Mouse (Mus musculus) retina, embryonic 14.5 days (tissue): ENCODE measurements at regions not wholly inside any gene's neighbourhood (a gene's known extent, or its start where the extent isn't known, plus 50 kb on each side); places are given as distances from the start of the nearest gene placed in this dataset.

Experiments
- DNase-seq: peaks from one replicate; pipeline ENCODE4 v3.0.0-alpha.2; 2015; ENCODE audit warnings: low spot score

DNA sequence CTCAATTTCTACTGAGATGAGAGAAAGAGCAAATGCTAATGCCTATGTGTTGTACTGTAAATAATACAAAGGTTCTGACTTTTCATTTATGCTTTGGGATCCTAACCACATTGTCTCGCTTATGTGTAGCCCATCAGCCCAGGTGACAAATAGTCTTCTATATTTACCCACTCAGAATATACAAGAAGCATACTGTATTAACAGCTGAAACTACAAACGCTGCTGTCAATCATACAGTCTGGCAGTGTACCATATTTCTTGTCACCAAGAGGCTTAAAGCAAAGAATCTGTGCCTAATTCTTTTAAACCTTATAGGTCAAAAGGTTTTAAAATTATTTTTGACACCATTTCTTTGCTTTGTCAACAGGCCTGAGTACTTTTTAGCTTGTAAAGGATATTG is 160.8 kb upstream of the Pitx2 start:
- no peak for DNase-seq

DNA sequence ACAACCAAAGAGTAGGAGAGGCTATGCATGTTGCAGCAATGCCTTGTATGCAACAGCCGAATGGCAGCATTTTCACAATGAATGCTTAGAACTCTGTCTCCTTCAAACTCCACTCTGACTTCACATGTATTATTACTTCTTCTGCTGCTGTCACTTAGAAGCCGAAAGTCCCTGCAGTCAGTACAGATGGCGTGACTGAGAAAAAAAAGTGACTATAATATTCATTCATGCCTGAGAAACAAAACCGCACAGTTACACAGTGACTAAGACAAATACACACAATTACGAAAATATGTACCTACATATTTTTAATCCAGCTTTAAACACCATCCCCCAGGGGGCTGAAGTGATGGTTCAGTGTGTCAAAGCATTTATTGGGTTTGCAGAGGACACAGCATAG is 154.8 kb upstream of the Pitx2 start:
- DNase-seq: no peak

DNA sequence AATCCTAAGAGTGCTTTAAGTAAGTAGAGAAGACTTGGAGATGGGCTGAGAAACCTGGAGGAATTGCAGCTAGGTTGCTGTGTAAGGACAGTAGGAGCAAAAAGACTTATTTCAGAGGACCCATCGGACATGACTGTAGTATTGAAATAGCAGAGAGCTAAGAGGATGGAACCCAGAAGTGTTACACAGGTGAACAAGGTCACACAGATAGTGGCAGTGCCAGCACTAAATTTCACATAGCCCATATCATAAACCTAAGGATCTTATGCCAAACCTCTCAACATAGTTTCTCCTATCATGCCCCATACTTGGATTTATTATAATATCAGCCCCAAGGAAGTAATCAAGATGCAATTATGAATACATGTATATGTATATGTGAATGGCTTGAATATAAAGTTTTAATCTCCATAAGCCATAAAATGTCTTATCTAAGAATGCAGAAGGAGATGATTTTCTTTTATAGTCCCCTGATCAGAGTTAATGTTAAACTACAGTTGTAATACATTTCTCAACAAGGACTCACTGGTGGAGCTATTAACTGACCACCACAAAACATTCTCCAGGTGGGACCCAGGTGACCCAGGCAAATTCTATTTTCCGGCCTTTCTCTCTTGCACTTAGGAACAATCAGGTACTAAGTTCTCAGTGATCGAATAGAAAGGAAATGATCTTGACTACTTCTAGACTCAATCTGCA is 149.6 kb upstream of the Pitx2 start:
- DNase-seq: no peak

DNA sequence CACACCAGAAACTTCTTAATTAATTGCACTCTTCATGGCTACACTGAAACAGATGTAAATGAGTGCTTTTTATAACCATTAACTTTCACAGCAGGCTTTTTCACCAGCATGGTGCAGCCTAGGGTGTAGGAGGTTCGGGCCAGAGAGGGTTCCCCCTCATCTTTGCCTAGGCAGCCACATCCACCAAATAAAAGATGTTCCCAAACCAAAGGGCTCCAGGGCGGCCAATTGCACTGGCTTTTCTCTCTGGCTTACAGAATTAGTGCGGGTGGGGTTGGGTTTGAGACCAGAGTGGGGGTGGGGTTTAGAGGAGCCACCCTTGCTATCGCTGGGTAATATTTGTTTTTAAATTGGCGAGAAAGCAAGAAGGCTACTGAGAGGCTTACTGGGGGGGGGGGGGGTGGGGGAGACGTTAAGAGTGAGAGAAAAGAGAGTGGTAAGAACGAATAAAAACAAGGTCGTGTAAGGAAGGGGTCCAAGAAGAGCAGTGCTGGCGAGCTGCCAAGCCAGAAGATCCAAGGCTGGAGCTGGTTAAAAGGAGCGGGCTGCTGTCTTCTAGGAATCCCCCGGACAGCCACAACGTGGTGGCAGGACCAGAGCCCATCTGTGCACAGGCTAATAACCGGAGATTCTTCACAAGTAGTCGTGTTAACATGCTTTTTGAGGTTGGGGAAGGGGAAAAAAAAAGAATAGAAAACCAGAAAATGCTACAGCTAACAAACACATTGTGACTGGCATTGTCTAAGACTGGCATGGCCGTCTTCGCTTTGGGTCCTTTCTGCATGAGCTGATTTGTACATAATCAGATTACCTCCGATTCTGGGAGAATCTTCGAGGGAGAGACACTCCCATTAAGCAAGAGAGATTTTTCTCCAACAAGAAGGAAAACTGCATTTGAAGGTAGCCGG is 134.0 kb upstream of the Pitx2 start:
- peak; percentile 63 for DNase-seq

DNA sequence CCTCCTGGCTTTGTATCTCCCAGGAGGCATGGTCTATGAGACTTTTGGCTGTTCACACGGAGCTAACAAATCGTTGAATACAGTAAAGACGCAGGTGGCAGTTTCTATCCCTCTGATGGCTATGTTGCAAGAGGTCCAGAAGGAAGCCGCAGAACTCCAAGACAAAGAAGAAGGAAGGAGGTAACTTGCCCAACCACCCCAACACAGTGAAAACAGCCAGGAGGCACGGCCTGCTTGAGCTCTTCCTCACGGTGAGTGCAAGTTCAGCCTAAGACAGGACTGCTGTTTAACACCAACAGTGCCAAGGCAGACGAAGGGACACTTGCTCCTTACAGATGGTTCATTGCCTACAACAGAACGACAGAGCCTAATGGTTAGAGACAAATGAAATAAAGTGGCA is 130.0 kb upstream of the Pitx2 start:
- no peak for DNase-seq

DNA sequence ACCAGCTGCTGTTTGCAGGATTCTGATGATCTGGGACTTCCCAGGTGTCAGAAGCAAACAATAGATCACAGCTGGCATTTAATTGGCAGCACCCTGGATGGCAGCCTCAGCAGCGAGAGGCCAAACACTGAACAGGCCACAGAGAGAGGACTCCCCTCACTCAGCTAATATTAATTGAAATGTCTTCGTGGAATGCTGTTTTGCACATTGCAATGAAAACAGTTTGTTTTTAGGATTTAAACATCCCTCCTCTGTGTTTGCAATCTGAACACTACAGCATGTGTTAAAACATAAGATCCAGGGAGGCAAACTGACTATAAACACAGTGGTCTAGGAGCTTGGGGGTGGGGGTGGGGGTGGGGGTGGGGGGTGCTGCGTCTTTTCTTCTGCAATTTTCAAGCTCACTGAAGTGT is 129.2 kb upstream of the Pitx2 start:
- DNase-seq: peak; percentile 29

DNA sequence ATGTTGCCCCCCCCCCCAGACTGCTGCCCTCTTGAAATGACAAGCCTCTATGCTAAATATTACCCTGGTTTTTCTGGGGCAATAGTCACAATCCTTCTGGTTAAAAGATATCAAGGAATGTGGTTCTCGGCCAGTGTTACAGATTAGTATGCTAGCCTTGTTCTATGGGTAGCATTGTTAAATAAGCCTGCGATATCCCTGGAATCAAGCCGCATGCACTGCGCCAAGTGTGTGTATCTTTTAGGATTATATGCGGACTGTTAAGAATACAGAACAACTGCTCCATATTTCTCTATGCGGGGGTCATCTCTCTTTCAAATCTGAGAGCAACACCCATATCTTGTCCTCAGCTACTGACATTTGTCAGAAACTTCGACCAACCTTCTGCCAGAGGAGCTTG is 128.7 kb upstream of the Pitx2 start:
- no peak for DNase-seq

DNA sequence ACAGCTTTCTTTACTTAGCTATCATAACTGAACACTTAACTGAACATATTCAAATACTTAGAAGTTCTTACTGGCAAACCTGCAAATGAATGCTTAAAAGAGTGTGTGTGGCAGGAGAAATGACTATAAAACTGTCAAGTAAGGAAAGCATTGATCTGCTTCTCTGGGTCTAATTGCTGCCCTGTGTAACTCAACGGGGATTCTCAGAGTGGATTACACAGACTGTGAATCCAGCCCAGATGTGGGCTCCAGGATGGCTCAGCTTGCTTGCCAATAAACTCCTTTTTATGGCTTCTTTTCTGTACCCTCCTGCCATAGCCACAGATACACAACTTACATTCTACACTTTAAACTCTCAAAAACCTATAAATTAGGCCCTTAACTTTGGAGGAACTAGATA is 123.3 kb upstream of the Pitx2 start:
- no peak for DNase-seq

DNA sequence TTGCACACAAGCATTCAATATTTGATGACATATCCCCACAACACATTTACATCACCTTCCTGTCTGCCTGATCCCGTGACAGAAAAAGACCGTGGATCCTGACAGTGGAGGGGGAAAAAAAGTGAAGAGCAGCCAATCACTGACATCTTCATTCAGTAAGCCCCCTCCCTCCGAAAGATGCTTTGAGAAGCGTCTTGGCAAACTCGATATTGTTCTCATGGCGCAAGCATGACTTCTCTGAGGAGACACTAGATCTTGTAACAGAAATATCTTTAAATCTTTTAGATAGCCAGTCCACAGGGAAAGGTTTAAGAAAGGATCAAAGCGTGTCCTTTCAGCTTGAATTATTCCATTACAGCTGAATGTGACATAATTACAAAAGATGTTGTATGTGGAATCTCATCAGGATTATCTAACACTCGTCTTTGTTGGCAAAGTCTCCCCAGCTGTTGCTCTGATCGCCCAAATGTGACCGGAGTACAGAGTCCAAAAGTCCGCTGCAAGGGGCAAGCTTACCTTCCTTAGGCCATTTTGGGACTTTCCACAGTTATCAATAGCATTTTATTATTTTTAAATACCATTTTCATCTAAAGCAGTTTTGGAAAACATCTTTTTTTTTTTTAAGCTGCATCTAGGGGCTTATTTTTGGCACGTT is 95.8 kb upstream of the Pitx2 start:
- DNase-seq: peak; percentile 45

DNA sequence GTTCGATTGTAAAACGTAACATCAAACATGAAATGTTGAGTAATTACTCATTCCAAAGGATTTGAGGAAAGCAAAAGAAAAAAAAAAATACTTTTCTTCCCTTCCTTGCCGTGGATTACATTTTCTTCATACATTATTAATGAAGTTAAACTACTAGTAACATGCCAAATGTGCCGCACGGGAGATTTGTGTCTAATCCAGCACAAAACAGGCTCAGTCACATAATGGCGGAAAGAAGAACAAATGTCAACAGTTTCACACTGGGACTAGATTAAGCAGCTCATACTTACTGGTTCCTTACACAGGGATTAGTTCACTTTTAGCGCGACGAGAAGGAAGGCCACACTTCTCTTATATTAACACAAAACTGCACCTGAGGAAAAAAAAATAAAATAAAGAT is 94.9 kb upstream of the Pitx2 start:
- peak; percentile 6 for DNase-seq

DNA sequence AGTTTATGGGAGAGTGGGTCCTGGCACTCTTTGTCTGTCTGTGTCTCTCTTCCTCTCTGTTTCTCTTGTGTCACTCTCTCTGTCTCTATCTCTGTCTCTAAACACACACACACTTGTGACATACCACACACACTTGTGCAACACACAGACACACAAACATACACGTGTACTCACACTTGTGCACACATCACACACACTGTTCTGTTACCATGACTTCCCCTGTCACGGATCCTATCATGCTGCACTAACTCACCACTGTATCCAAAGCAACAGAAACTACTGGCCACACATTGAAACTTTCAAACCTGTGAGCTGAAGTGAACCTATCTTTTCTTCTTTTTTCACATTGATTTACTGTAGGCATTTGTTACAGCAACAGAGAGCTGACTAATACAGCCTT is 93.5 kb upstream of the Pitx2 start:
- no peak for DNase-seq

DNA sequence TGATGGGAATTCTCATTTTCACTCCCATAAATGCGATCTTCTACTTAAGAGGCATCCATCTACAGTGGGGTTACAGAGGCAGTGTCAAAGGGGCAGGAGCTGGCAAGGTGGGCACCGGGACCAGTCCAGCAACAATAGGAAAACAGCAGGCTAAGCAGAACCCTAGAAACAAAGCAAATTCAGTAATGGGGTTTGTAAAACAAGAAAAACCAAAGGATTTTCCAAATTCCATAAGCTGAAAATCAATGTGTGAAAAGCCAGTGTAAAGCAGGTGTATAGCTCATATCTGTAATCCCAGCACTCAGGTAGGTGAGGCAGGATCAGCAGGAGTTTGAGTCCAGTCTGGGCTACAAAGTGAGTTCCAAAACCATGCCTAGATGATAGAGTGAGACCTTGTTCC is 69.2 kb upstream of the Pitx2 start:
- no peak for DNase-seq

DNA sequence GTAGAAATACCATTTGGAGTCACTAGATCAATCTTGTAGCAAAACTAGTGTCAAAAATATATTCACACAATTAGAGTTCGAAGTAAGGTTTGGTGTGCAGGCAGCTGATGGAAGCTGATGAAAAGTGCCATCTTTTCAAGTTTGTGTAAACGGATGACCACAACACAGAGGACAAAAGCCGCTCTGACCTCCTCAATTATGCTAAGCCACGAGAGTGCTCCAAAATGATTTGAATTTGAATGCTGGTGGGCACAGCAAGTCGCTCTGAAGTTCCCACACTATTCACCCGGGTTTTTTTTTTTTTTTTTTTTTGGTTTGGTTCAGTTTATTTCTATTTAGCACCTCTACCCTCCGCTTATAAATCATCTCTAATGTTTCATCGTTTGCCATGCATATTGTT is 68.5 kb upstream of the Pitx2 start:
- peak; percentile 22 for DNase-seq

DNA sequence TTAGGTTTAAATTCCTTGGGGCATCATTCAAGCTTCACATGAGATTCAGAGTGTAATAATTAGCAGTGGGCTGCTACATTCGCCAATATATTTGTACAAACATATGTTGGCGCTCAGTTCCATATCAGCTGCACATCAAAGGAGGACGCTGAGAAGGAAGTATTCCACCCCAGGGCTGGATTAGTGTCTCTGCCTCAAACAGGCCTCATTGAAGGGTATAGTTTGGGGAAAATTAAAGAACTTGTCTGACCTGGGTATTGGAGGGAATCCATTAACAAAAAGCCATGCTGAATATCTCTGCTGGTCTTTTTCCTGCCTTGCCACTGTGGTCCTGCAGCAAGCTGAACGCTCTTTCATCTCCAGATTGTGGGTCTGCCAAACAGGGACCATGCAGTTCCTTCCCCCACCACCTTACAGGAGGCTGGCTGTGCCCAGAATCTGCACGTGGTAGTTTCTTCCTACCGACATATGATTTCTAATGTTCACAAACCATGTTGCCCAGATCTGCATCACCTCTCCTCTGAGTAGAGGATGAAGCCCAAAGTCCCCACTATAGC is 67.7 kb upstream of the Pitx2 start:
- no peak for DNase-seq
